Mouse (Mus musculus): ENCODE results near the gene Nfia. TPM values are rescaled to one million over a fixed set of nuclear protein-coding genes. Genes with fewer than 3 reads are reported as not detected.

The Nfia gene
- polyA plus RNA-seq, 1 experiment from 2014 or later = 88.3 TPM

- no peak overlapping the region; the same call in 1 of the 2 replicates for H3K4me2 ChIP-seq (ENCODE audit: low read length)
- 1% methylated on average over 11 of the region's 11 CpGs for WGBS
- no peaks in the 10 kb centered on the region for H3K36me3 ChIP-seq (ENCODE audit: control insufficient read depth, insufficient read depth)
- peak; percentile 90 for ATAC-seq
- H3K9ac ChIP-seq (replicated peaks; ENCODE audit: low read depth, low read length) = no peak overlapping the region
- no peak overlapping the region for H3K4me3 ChIP-seq (replicated peaks; ENCODE audit: low read length)
- peaks cover 35% of the 10 kb centered on the region for H3K4me1 ChIP-seq (replicated peaks; ENCODE audit: control insufficient read depth, insufficient read depth, low read length)
- no peaks in the 10 kb centered on the region for H3K27me3 ChIP-seq (replicated peaks; ENCODE audit: control insufficient read depth, insufficient read depth, low read length)
- H3K9me3 ChIP-seq (ENCODE audit: control insufficient read depth, low read length) = no peaks in the 10 kb centered on the region
- H3K27ac ChIP-seq (ENCODE audit: low read length) = peak overlapping the region; percentile 83
Observed at GRCm38 (mm10) chr4:98004108-98004625, 231.6 kb downstream of the Nfia start.

GRCm38 (mm10) chr4:98004986-98005385, 232.5 kb downstream of the Nfia start:
- no peak for ATAC-seq
- Histone ChIP-seq H3K4me1 (replicated peaks; ENCODE audit: control insufficient read depth, insufficient read depth, low read length) (peaks cover 42% of the 10 kb centered on the region), H3K9me3 (ENCODE audit: control insufficient read depth, low read length) (no peaks in the 10 kb centered on the region), H3K9ac (replicated peaks; ENCODE audit: low read depth, low read length) (no peak overlapping the region), H3K27ac (ENCODE audit: low read length) (peak overlapping the region; percentile 83), H3K36me3 (ENCODE audit: control insufficient read depth, insufficient read depth) (no peaks in the 10 kb centered on the region), H3K4me3 (replicated peaks; ENCODE audit: low read length) (no peak overlapping the region), H3K27me3 (replicated peaks; ENCODE audit: control insufficient read depth, insufficient read depth, low read length) (no peaks in the 10 kb centered on the region), H3K4me2 (ENCODE audit: low read length) (no peak overlapping the region)
- WGBS = 49% methylated on average over 6 of the region's 6 CpGs

DNA sequence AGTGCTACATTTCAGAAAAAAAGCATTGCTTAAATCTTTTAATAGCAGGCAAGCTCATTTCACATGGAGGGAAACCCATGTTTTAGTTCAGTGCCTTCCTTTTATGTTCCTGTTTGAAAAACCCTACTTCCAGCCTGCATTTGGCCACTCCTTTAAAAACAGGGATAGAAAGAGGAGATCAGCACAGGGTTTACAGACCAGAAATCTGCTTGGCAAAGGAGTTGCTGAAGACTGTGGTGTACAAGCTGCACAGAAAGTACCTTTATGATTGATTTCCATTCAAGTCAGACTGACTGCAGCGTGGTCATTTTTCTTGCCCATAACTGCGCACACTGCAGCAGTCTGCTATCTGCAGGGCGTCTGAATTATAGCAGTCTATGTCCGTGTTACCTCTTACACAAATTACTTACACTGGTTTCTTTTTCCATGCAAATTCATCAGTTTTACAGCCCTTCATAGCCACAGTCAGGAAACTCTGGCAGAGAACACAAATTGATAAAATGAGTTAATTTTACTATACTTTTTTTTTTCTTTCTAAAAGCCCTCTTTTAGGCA, 236.4 kb downstream of the Nfia start:
- 17% methylated on average over 4 of the region's 4 CpGs for WGBS
- no peaks in the 10 kb centered on the region for H3K9me3 ChIP-seq (ENCODE audit: control insufficient read depth, low read length)
- ATAC-seq = 0 out of 2 replicates have a peak, but pooled peaks have one; percentile 11
- H3K36me3 ChIP-seq (ENCODE audit: control insufficient read depth, insufficient read depth) = no peaks in the 10 kb centered on the region
- peak overlapping the region; percentile 80 for H3K27ac ChIP-seq (ENCODE audit: low read length)
- H3K9ac ChIP-seq (replicated peaks; ENCODE audit: low read depth, low read length) = no peak overlapping the region
- peaks cover 28% of the 10 kb centered on the region for H3K4me1 ChIP-seq (replicated peaks; ENCODE audit: control insufficient read depth, insufficient read depth, low read length)
- H3K4me2 ChIP-seq (ENCODE audit: low read length) = peak overlapping the region; percentile 9; the same call in 1 of the 2 replicates
- no peaks in the 10 kb centered on the region for H3K27me3 ChIP-seq (replicated peaks; ENCODE audit: control insufficient read depth, insufficient read depth, low read length)
- H3K4me3 ChIP-seq (replicated peaks; ENCODE audit: low read length) = no peak overlapping the region

- Histone ChIP-seq H3K4me3 (replicated peaks; ENCODE audit: low read length) (no peak overlapping the region), H3K4me1 (replicated peaks; ENCODE audit: control insufficient read depth, insufficient read depth, low read length) (peaks cover 21% of the 10 kb centered on the region), H3K9me3 (ENCODE audit: control insufficient read depth, low read length) (no peaks in the 10 kb centered on the region), H3K4me2 (ENCODE audit: low read length) (no peak overlapping the region), H3K9ac (replicated peaks; ENCODE audit: low read depth, low read length) (no peak overlapping the region), H3K27ac (ENCODE audit: low read length) (peak overlapping the region; percentile 54; the same call in 1 of the 2 replicates), H3K36me3 (ENCODE audit: control insufficient read depth, insufficient read depth) (peaks cover 5% of the 10 kb centered on the region; the same call in 1 of the 2 replicates), H3K27me3 (replicated peaks; ENCODE audit: control insufficient read depth, insufficient read depth, low read length) (no peaks in the 10 kb centered on the region)
- ATAC-seq = no peak
- WGBS = 67% methylated on average over 2 of the region's 2 CpGs
Observed at GRCm38 (mm10) chr4:98009966-98010365, 237.4 kb downstream of the Nfia start.

DNA sequence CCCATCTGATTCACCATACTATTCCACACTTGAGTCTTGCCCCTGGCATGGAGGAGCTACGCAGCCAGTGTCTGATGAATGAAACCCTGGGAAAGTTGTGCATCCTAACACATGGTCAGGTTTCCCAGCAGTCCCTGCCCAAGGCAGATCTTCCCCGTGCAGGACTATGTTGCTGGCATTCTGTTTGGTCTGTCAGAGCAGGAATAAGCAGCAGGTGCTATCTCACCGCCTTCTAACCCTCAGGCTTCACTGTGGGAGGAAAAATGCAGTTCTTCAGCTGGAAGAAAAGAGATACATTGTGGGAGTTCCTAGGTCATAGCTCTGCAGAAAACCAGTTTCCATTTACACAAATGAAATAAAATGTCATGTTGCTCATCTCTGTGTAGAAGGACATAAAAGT, 247.3 kb downstream of the Nfia start:
- Histone ChIP-seq H3K27ac (ENCODE audit: low read length) (no peak overlapping the region), H3K9me3 (ENCODE audit: control insufficient read depth, low read length) (no peaks in the 10 kb centered on the region), H3K9ac (replicated peaks; ENCODE audit: low read depth, low read length) (no peak overlapping the region), H3K4me1 (replicated peaks; ENCODE audit: control insufficient read depth, insufficient read depth, low read length) (peaks cover 22% of the 10 kb centered on the region), H3K4me2 (ENCODE audit: low read length) (no peak overlapping the region), H3K36me3 (ENCODE audit: control insufficient read depth, insufficient read depth) (peaks cover under 1% of the 10 kb centered on the region), H3K4me3 (replicated peaks; ENCODE audit: low read length) (no peak overlapping the region), H3K27me3 (replicated peaks; ENCODE audit: control insufficient read depth, insufficient read depth, low read length) (no peaks in the 10 kb centered on the region)
- 71% methylated on average over 3 of the region's 3 CpGs for WGBS
- ATAC-seq = no peak

GRCm38 (mm10) chr4:98020836-98021235, 248.3 kb downstream of the Nfia start:
- H3K9me3 ChIP-seq (ENCODE audit: control insufficient read depth, low read length) = no peaks in the 10 kb centered on the region
- ATAC-seq = no peak

DNA sequence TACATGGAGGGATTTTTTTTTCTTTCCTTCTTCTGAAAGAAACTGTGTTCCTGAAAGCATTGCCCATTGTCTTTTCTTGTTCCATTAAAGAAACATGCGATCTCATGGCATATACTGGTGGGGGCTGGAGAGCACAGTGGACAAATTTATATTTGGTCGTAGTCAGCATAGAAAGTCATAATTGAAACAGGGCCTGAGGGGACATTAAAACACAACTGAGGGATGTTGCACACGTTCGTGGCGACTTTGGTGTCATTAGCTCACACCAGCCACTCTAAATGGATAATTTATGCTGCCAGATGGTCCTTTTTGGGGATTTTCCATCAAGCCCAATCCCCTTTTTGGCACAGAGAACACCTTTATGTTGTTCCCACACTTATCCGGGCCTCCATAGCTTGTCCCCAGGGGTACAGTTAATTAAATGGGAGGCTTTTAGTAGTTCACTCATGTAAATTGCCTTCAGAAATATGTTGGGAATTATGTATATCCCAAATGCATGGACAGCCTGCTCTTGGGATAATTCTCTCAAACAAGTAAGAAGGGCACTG, 250.8 kb downstream of the Nfia start:
- Histone ChIP-seq H3K36me3 (ENCODE audit: control insufficient read depth, insufficient read depth) (no peaks in the 10 kb centered on the region), H3K4me2 (ENCODE audit: low read length) (no peak overlapping the region), H3K9ac (replicated peaks; ENCODE audit: low read depth, low read length) (no peak overlapping the region), H3K4me1 (replicated peaks; ENCODE audit: control insufficient read depth, insufficient read depth, low read length) (peaks cover 22% of the 10 kb centered on the region), H3K4me3 (replicated peaks; ENCODE audit: low read length) (no peak overlapping the region), H3K27ac (ENCODE audit: low read length) (peak overlapping the region; percentile 72), H3K27me3 (replicated peaks; ENCODE audit: control insufficient read depth, insufficient read depth, low read length) (no peaks in the 10 kb centered on the region), H3K9me3 (ENCODE audit: control insufficient read depth, low read length) (no peaks in the 10 kb centered on the region)
- WGBS = 16% methylated on average over 6 of the region's 6 CpGs
- peak; percentile 59 for ATAC-seq

More at GRCm38 (mm10) chr4:98020836-98021235, 248.3 kb downstream of the Nfia start:
- Histone ChIP-seq H3K4me1 (replicated peaks; ENCODE audit: control insufficient read depth, insufficient read depth, low read length) (peaks cover 22% of the 10 kb centered on the region), H3K27ac (ENCODE audit: low read length) (no peak overlapping the region), H3K36me3 (ENCODE audit: control insufficient read depth, insufficient read depth) (no peaks in the 10 kb centered on the region), H3K4me2 (ENCODE audit: low read length) (no peak overlapping the region), H3K9ac (replicated peaks; ENCODE audit: low read depth, low read length) (no peak overlapping the region), H3K27me3 (replicated peaks; ENCODE audit: control insufficient read depth, insufficient read depth, low read length) (no peaks in the 10 kb centered on the region), H3K4me3 (replicated peaks; ENCODE audit: low read length) (no peak overlapping the region)
- WGBS = 93% methylated on average over 7 of the region's 7 CpGs

DNA sequence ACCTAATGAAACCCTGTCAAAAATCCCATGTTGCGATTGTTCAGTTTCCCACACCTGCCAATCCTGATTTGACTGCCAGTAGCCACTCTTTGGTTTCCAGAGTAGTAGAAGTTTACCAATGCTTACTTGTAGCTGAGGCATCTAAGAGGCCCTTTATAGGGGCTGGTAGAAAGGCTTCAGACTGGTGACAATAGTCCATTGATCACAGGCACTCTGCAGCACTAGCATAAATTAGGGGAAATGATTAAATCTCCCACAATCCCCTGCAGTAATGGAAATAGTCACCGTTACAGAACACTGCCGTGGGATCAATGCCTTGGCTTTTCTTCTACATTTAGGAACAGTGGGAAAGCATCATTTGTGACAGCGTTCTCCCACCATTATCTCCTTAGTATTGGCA, 254.9 kb downstream of the Nfia start:
- H3K27me3 ChIP-seq (replicated peaks; ENCODE audit: control insufficient read depth, insufficient read depth, low read length) = no peaks in the 10 kb centered on the region
- no peak overlapping the region for H3K4me2 ChIP-seq (ENCODE audit: low read length)
- 24% methylated on average over 4 of the region's 4 CpGs for WGBS
- no peaks in the 10 kb centered on the region for H3K36me3 ChIP-seq (ENCODE audit: control insufficient read depth, insufficient read depth)
- H3K4me1 ChIP-seq (replicated peaks; ENCODE audit: control insufficient read depth, insufficient read depth, low read length) = peaks cover 19% of the 10 kb centered on the region
- H3K27ac ChIP-seq (ENCODE audit: low read length) = no peak overlapping the region
- ATAC-seq = no peak
- H3K9me3 ChIP-seq (ENCODE audit: control insufficient read depth, low read length) = no peaks in the 10 kb centered on the region
- H3K4me3 ChIP-seq (replicated peaks; ENCODE audit: low read length) = no peak overlapping the region
- H3K9ac ChIP-seq (replicated peaks; ENCODE audit: low read depth, low read length) = no peak overlapping the region

GRCm38 (mm10) chr4:98031871-98032270, 259.3 kb downstream of the Nfia start:
- H3K27ac ChIP-seq (ENCODE audit: low read length) = no peak overlapping the region
- H3K4me3 ChIP-seq (replicated peaks; ENCODE audit: low read length) = no peak overlapping the region
- no peaks in the 10 kb centered on the region for H3K9me3 ChIP-seq (ENCODE audit: control insufficient read depth, low read length)
- WGBS = 60% methylated on average over 3 of the region's 3 CpGs
- H3K9ac ChIP-seq (replicated peaks; ENCODE audit: low read depth, low read length) = no peak overlapping the region
- no peaks in the 10 kb centered on the region for H3K36me3 ChIP-seq (ENCODE audit: control insufficient read depth, insufficient read depth)
- H3K4me2 ChIP-seq (ENCODE audit: low read length) = no peak overlapping the region
- no peaks in the 10 kb centered on the region for H3K27me3 ChIP-seq (replicated peaks; ENCODE audit: control insufficient read depth, insufficient read depth, low read length)
- H3K4me1 ChIP-seq (replicated peaks; ENCODE audit: control insufficient read depth, insufficient read depth, low read length) = peaks cover 2% of the 10 kb centered on the region
- ATAC-seq = no peak
